Mouse (Mus musculus): Measurements from ENCODE around the gene Slc1a3. TPM values are rescaled to one million over a fixed set of nuclear protein-coding genes. Genes with fewer than 3 reads are reported as not detected.

Gene Slc1a3
- 1.1 TPM for polyA plus RNA-seq (2017; shearing (Covaris generic))

DNA sequence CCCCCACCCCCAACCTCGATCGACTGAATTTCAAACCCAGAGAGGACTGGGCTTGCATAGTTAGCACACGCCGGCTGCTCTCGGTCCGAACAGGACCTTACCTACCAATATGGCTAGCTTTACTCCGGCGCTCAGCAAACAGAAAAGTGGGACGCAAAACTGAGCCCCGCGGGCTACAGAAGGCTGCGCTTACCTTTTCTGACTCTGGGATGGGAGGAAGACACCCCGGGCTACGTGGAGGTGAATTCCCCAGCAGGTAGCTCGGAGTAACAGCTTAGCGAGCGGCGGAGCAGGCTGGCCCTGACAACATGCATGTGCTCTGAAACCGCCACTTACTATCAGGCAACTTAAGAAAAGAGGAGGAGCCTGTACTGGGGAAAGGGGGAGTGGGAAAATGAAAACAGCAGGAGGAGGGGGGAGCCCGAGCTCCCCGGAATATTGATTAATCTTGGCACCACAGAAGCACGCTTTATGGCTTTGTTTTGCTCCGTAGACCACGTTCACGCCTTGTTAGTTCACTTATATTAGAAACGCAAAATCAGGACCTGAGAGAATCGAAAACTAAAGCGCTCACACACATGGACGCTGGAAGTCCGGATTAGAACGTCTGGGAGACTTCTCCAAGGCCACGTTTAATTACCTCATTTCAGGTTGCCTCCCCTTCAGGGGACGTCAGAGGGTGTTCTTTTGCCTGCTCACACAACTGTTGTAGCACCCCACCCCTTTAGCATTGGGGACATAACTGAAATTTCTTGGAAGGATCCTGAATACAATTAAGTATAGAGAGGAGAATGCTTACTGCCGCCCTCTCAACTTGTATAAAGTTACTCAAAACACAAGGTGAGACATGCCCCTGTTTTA lies at the start of gene Slc1a3:
Gene Slc1a3 (minus strand): TSS at position 619 of the 861 bp plus-strand sequence.

Other genes starting within 250 kb of the Slc1a3 start
- not detected for gene Gm2310, start 190.8 kb downstream of the Slc1a3 start, polyA plus RNA-seq (2017; shearing (Covaris generic))